Mouse (Mus musculus) gastrocnemius, postnatal 4 days (tissue): ENCODE results near the gene Smarca4. TPM values are rescaled to one million over a fixed set of nuclear protein-coding genes. Genes with fewer than 3 reads are reported as not detected.

Experiments used
- DNase-seq, 2 experiments: peaks; one replicate each; pipeline ENCODE4 v3.0.0; 2021 to 2022; ENCODE audit warnings: low spot score in 2 of 2, mixed read lengths in 2 of 2
- total RNA-seq, 2 experiments: library from RNA; stranded (reverse); gene quantifications; 2 replicates each; pipeline ENCODE4 v1.2.3; 2021

Gene Smarca4
- total RNA-seq, 2 experiments from 2014 or later: 65.7 to 66.7 TPM

- DNase-seq: no peak
Measured at GRCm38 (mm10) chr9:21600186-21600585, 15.8 kb upstream of the Smarca4 start.

GRCm38 (mm10) chr9:21601073-21601472 lies 14.9 kb upstream of the Smarca4 start:
- DNase-seq: no peak

GRCm38 (mm10) chr9:21601722-21602399 lies 14.1 kb upstream of the Smarca4 start:
- DNase-seq: peak; percentile 40 to 52

- no peak for DNase-seq
Measured at GRCm38 (mm10) chr9:21604119-21604518, 11.8 kb upstream of the Smarca4 start.

GRCm38 (mm10) chr9:21605865-21606264 lies 10.1 kb upstream of the Smarca4 start:
- no peak for DNase-seq

- DNase-seq: no peak
Measured at GRCm38 (mm10) chr9:21606648-21607047, 9.3 kb upstream of the Smarca4 start.

- no peak for DNase-seq
Measured at GRCm38 (mm10) chr9:21609861-21610260, 6.1 kb upstream of the Smarca4 start.

GRCm38 (mm10) chr9:21614864-21615616 lies 929 bp upstream of the Smarca4 start:
- DNase-seq: no peak

GRCm38 (mm10) chr9:21616232-21616781 lies 338 bp downstream of the Smarca4 start:
- peak; percentile 83 to 93 for DNase-seq

- no peak for DNase-seq
Measured at GRCm38 (mm10) chr9:21617066-21617465, 1.1 kb downstream of the Smarca4 start.

- DNase-seq: no peak
Measured at GRCm38 (mm10) chr9:21620229-21620628, 4.3 kb downstream of the Smarca4 start.

GRCm38 (mm10) chr9:21622676-21623075 lies 6.7 kb downstream of the Smarca4 start:
- DNase-seq: no peak

GRCm38 (mm10) chr9:21625342-21626339 lies 9.7 kb downstream of the Smarca4 start:
- DNase-seq: no peak

- DNase-seq: no peak
Measured at GRCm38 (mm10) chr9:21626571-21626970, 10.6 kb downstream of the Smarca4 start.

- DNase-seq: no peak
Measured at GRCm38 (mm10) chr9:21627145-21627795, 11.3 kb downstream of the Smarca4 start.

GRCm38 (mm10) chr9:21630673-21631072 lies 14.7 kb downstream of the Smarca4 start:
- peak in 1 of 2 experiments; percentile 31 for DNase-seq

GRCm38 (mm10) chr9:21633106-21633505 lies 17.1 kb downstream of the Smarca4 start:
- no peak for DNase-seq

- no peak for DNase-seq
Measured at GRCm38 (mm10) chr9:21635639-21636038, 19.7 kb downstream of the Smarca4 start.

GRCm38 (mm10) chr9:21639031-21639430 lies 23.1 kb downstream of the Smarca4 start:
- no peak for DNase-seq

- DNase-seq: no peak
Measured at GRCm38 (mm10) chr9:21646366-21646765, 30.4 kb downstream of the Smarca4 start.
